ENCODE assay signal across 21 mouse cellular contexts in the genomic region with DNA sequence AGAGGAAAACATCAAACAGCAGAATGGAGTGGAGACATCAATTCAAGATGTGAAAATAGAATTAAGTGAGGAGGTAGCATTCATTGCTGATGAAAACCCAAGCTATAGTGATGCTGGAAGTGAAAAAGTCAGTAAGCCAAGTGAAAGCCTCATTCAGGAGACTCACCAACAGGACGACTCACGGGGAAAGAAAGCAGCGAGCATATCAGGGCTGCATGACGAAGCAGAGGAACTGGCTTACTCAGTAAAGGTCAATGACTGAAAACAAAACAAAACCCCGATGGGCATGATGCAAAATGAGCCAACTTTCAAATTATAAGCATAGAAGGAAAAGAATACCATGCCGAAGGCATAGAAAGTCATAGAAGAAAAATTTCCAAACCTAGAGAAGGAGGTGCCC. TPM values are rescaled to one million over a fixed set of nuclear protein-coding genes. Genes with fewer than 3 reads are reported as not detected.
A peak's percentile ranks its signal among the peaks of the same experiment; 100 is the strongest.
DNase-seq lines count a peak whose midpoint lies in the region; TF ChIP-seq lines count a peak whose summit lies in the region.
"Had no signal": no experiment of that assay in that cellular context is flagged by ENCODE, and none has a peak within 500 bp of the region (broad histone marks: within the 10 kb centered on the region; RNA-seq: fewer than 3 reads in every experiment).

No protein-coding gene starts in this region.

- peak; percentile 39 for DNase-seq in adrenal gland, postnatal 14 days
- DNase-seq in adrenal gland, postnatal 25 days: no peak
- DNase-seq in A20 (ENCODE audit: low read depth, low spot score) (peak; percentile 35), NIH3T3 (ENCODE audit: low read depth) (peak; percentile 68)
- no peak for DNase-seq in layer of hippocampus, adult 18-20 months (ENCODE audit: low spot score in 2 of 2)
- DNase-seq in c-Kit-positive CD71-positive TER-119-positive erythroid progenitor cells, embryonic 14.5 days (ENCODE audit: low spot score): no peak
- DNase-seq: cerebellum, adult 11 months; cerebellum, adult 9-11 months; cerebellum, postnatal 36 days; forebrain, postnatal 0 days; gastrocnemius, adult 2 months; gastrocnemius, postnatal 25 days; heart, adult 11 months; heart, postnatal 36 days; kidney, adult 8-10 months had no signal

- no peaks in the 10 kb centered on the region for H3K79me2 ChIP-seq in myocyte (ENCODE audit: control insufficient read depth, insufficient read depth)

- TF ChIP-seq POLR2A in myocyte (IDR thresholded peaks at IDR 0.05; ENCODE audit: insufficient read length, low read depth): no peak

- H3K36me3 ChIP-seq in myocyte (ENCODE audit: control insufficient read depth, insufficient read depth): no peaks in the 10 kb centered on the region
- H3K36me3 ChIP-seq: embryonic facial prominence, embryonic 13.5 days; heart, embryonic 13.5 days; hindbrain, embryonic 15.5 days had no signal

- H3K4me2 ChIP-seq in myocyte (ENCODE audit: low read depth): peak overlapping the region; percentile 27
- H3K4me2 ChIP-seq: embryonic facial prominence, embryonic 13.5 days; forebrain, embryonic 13.5 days; heart, embryonic 13.5 days; hindbrain, embryonic 15.5 days had no signal

- no peaks in the 10 kb centered on the region for H3K27me3 ChIP-seq in myocyte (ENCODE audit: control insufficient read depth, insufficient read depth, insufficient read length)
- H3K27me3 ChIP-seq: embryonic facial prominence, embryonic 13.5 days; forebrain, embryonic 13.5 days; heart, embryonic 13.5 days; hindbrain, embryonic 15.5 days had no signal

- H3K4me3 ChIP-seq in myocyte: no peak overlapping the region
- H3K4me3 ChIP-seq: embryonic facial prominence, embryonic 13.5 days; forebrain, embryonic 13.5 days; gastrocnemius, adult 2 months; heart, embryonic 13.5 days; hindbrain, embryonic 15.5 days had no signal

- H3ac ChIP-seq in myocyte (ENCODE audit: control insufficient read depth, insufficient read length): no peak overlapping the region

TF ChIP-seq in myocyte, 11 proteins besides CTCF, POLR2A, EP300 and RAD21:
- no peak for TF ChIP-seq MYOD1 (IDR thresholded peaks at IDR 0.05; ENCODE audit: control insufficient read depth in 1 of 3, insufficient read length in 2 of 3, low read depth in 2 of 3)
TF ChIP-seq in myocyte: peak in this region for 0.

RNA-seq across cellular contexts. Expression of gene Tmem121, which starts 22.0 kb away (rescaled TPM):
- 3.4 and 4.7 TPM in 2 replicates for total RNA-seq in adrenal gland, postnatal 14 days (2021)
- total RNA-seq in adrenal gland, postnatal 25 days (2021): 4.1 and 4.3 TPM in 2 replicates
- polyA plus RNA-seq in myocyte (2012; fragmentation: generic; extraction: Trizol): 4.1 TPM
- 10 to 100 TPM; 19.4 to 25.4 TPM for total RNA-seq in layer of hippocampus, adult 18-20 months (2021)
- total RNA-seq: gastrocnemius, adult 2 months; heart, postnatal 36 days had no signal
- polyA plus RNA-seq: activated CD4-positive, CD25-positive, alpha-beta regulatory T cell, adult 4 months had no signal

RNA-seq across cellular contexts. Expression of gene Tedc1, which starts 51.5 kb away (rescaled TPM):
- 3.1 and 3.7 TPM in 2 replicates for total RNA-seq in adrenal gland, postnatal 14 days (2021)
- total RNA-seq in adrenal gland, postnatal 25 days (2021): 1.4 and 2.5 TPM in 2 replicates
- polyA plus RNA-seq in myocyte (2012; fragmentation: generic; extraction: Trizol): 6.6 TPM
- total RNA-seq in layer of hippocampus, adult 18-20 months (2021): under 1 TPM; 0.91 to 0.97 TPM
- total RNA-seq: gastrocnemius, adult 2 months had no signal

Comparison
In these comparisons a context has a peak if more than half of its experiments do, and no peak if none do; other contexts are left out.
1. DNase-seq: peak in adrenal gland, postnatal 14 days (single experiment), A20 (single experiment) and NIH3T3 (single experiment); none in adrenal gland, postnatal 25 days (single experiment), layer of hippocampus, adult 18-20 months (0 of 2) and c-Kit-positive CD71-positive TER-119-positive erythroid progenitor cells, embryonic 14.5 days (single experiment).